Mouse (Mus musculus) liver, postnatal 0 days (tissue): ENCODE measurements around the gene Fcgr1.
A peak's percentile ranks its signal among the peaks of the same experiment; 100 is the strongest.

Source experiments
- CTCF ChIP-seq: sonication (generic); IDR thresholded peaks from 2 replicates; pipeline ENCODE4 v1.5.1; 2016; ENCODE audit warnings: antibody characterized with exemption, low read depth
- EP300 ChIP-seq: IDR thresholded peaks from 2 replicates; pipeline ENCODE4 v1.6.1; 2016; ENCODE audit warnings: antibody characterized with exemption, low read depth, mild to moderate bottlenecking

DNA sequence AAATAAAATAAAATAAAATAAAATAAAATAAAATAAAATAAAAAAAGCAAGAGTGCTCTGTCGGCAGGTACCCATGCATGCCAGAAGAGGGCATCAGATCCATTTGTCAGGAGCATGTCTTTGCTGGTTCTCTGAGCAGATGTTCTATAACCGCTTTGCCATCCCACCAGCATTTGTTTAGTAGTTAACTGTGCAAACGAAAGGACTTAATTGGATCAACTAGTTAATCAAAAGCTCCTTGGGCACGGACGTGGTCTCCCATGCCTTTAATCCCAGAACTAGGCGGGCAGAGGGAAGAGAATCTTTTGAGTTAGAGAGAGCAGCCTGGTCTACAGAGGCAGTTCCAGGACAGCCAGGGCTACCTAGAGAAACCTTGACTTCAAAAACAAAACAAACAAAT is 33.4 kb upstream of the Fcgr1 start:
- peak; percentile 68 for TF ChIP-seq CTCF
- TF ChIP-seq EP300 = no peak
